Mouse (Mus musculus) kidney, embryonic 14.5 days (tissue): ENCODE measurements around the gene Traf3ip1. TPM values are rescaled to one million over a fixed set of nuclear protein-coding genes. Genes with fewer than 3 reads are reported as not detected.

Source experiments
- ATAC-seq: fragments of 200-750 bp; cut with Nextera tagmentation; 2 replicates; pipeline ENCODE4 v1.8.0; 2017; ENCODE audit warnings: moderate number of reproducible peaks, mild to moderate bottlenecking, moderate TSS enrichment, moderate library complexity; ENCODE audit not compliant: low FRiP score, low TSS enrichment
- H3K27ac ChIP-seq: fragments of 300-500 bp; sonication (generic); 2 replicates; pipeline ENCODE4 v1.5.1; 2014; ENCODE audit warnings: low read depth, mild to moderate bottlenecking, low read length, moderate library complexity, mixed read lengths
- H3K27me3 ChIP-seq: fragments of 300-500 bp; sonication (generic); 2 replicates; pipeline ENCODE4 v1.6.1; 2014; ENCODE audit warnings: mild to moderate bottlenecking, low read length; ENCODE audit not compliant: control insufficient read depth, insufficient read depth
- H3K36me3 ChIP-seq: fragments of 300-500 bp; sonication (generic); 2 replicates; pipeline ENCODE4 v1.6.1; 2014; ENCODE audit warnings: low read length, mixed read lengths; ENCODE audit not compliant: control insufficient read depth, insufficient read depth
- H3K4me1 ChIP-seq: fragments of 300-500 bp; sonication (generic); 2 replicates; pipeline ENCODE4 v1.6.1; 2014; ENCODE audit warnings: low read length, mixed read lengths; ENCODE audit not compliant: control insufficient read depth, insufficient read depth
- H3K4me2 ChIP-seq: fragments of 300-500 bp; sonication (generic); replicated peaks from 2 replicates; pipeline ENCODE4 v1.6.1; 2014; ENCODE audit warnings: low read depth, mild to moderate bottlenecking, low read length
- H3K4me3 ChIP-seq: fragments of 300-500 bp; sonication (generic); 2 replicates; pipeline ENCODE4 v1.5.1; 2014; ENCODE audit warnings: mild to moderate bottlenecking, low read length
- H3K9ac ChIP-seq: fragments of 300-500 bp; sonication (generic); 2 replicates; pipeline ENCODE4 v1.6.1; 2014; ENCODE audit warnings: low read depth, mild to moderate bottlenecking, low read length, moderate library complexity
- H3K9me3 ChIP-seq: fragments of 300-500 bp; sonication (generic); 2 replicates; pipeline ENCODE4 v1.6.1; 2016; ENCODE audit warnings: low read length; ENCODE audit not compliant: control insufficient read depth
- WGBS: fragments of 180-500 bp; shearing (Covaris S2); extraction: QIAGEN DNeasy Blood & Tissue Kit; methylation state at CpG from one replicate; pipeline ENCODE4 v1.1.7; 2014; 5-methylcytosine and 5-hydroxymethylcytosine counted together
- polyA plus RNA-seq: library from polyadenylated mRNA; unstranded; fragments of >200 nt; fragmentation: Nextera tagmentation; extraction: Ambion mirVana; gene quantifications from 2 replicates; pipeline ENCODE4 v1.2.1, GENCODE M21; 2014

Gene Traf3ip1
- polyA plus RNA-seq, 1 experiment from 2014 or later = 7.6 TPM

GRCm38 (mm10) chr1:91533483-91533882 lies 39.0 kb downstream of the Traf3ip1 start:
- Histone ChIP-seq H3K4me1 (no peaks in the 10 kb centered on the region), H3K4me2 (no peak overlapping the region), H3K27me3 (peaks cover 5% of the 10 kb centered on the region), H3K36me3 (no peaks in the 10 kb centered on the region; the same call in 1 of the 2 replicates), H3K4me3 (no peak overlapping the region), H3K9ac (no peak overlapping the region), H3K27ac (no peak overlapping the region), H3K9me3 (no peaks in the 10 kb centered on the region)
- 50% methylated on average over 2 of the region's 2 CpGs for WGBS
- ATAC-seq = no peak

DNA sequence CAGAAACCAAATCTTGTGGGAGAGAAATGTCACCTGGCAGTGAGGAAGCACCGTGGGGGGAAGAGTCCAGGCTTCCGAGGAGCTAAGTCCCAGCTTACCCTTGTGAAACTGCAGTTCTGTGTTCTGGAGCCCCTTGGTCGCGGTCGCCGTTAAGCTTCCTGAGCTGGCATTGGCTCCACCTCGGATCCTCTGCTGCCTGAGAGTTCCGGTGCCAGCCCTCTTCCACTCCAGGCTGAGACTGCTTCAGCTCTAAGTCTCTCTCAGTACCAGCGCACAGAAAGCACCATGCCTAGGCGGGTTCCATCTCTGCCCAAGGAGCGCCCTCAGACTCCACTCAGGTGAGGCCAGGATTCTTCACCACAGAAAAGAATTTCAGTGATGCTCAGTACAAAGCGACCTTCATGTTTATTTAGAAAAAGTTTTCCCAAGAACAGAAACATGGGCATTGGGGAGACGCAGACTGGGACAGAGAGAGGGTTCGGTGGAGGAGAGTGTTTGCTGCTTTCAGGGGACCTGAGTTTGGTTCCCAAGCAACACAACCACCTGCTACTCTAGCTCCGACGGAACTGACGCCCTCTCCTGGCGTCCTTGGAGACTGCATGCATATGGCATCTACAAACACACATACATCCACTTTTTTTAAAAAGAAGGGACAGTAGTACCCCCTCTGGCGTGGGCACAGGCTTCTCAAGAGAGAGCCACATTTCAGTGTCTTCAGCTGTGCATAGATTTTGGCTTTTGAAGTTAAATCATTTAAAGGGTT lies 39.7 kb downstream of the Traf3ip1 start:
- ATAC-seq = no peak

DNA sequence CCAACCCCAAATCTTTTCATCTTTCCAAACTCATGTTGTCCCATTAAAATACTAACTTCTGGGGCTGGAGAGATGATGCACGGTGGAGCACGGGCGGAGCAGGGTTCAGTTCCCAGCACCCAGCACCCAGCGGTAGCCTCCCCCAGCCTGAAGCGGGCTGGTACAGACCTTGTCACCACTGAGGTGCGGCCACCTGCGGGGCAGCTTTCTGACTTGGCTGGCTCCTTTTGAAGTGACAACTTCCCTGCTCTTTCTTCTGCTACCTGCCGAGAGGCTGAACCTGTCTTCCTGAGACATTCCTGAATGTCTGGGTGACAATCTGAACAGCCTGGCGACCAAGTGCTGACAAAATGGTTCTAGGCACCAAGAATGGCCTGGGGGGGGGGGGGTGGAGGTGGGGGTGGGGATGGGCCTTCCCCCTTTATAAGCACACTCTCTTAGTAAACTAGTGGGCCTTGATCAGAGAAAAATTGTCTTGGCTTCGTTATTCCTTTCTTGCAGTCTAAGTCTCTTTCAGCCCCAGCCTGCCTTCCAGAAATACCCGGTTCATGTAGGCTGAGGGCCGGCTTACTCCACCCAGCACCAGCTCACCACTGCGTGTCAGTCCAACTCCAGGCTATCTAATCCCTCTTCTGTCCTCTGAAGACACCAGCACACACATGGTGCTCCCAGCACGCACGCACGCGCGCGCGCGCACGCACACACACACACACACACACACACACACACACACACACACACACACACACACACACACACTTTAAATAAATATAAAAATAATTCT lies 43.5 kb downstream of the Traf3ip1 start:
- Histone ChIP-seq H3K4me3 (no peak overlapping the region), H3K27me3 (peaks cover 11% of the 10 kb centered on the region), H3K9me3 (no peaks in the 10 kb centered on the region), H3K9ac (no peak overlapping the region), H3K4me1 (peaks cover 8% of the 10 kb centered on the region; the same call in 1 of the 2 replicates), H3K4me2 (no peak overlapping the region), H3K36me3 (no peaks in the 10 kb centered on the region), H3K27ac (no peak overlapping the region)
- no peak for ATAC-seq
- 31% methylated on average over 22 of the region's 22 CpGs for WGBS

More for the DNA sequence above, 39.7 kb downstream of the Traf3ip1 start:
- Histone ChIP-seq H3K4me3 (no peak overlapping the region), H3K27me3 (peaks cover 5% of the 10 kb centered on the region), H3K4me1 (no peaks in the 10 kb centered on the region), H3K9me3 (no peaks in the 10 kb centered on the region), H3K9ac (no peak overlapping the region), H3K4me2 (no peak overlapping the region), H3K36me3 (no peaks in the 10 kb centered on the region; the same call in 1 of the 2 replicates), H3K27ac (no peak overlapping the region)
- WGBS = 79% methylated on average over 19 of the region's 19 CpGs

DNA sequence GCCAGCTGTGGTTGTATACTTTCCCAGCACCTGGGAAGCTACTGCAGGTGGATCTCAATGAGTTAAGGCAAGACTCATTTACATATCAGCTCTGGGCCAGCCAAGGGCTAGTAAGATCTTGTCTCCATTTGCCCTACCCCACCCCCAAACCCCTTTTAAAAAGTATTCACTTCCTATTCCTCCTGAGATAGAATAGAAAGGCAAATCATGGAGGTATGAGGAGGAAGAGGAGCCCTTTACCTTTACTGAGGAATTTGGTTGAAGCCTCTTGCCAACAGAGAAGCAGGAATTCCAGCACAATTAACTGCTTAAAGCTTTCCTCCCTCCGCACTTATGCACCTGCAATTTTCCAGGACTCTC lies 44.1 kb downstream of the Traf3ip1 start:
- H3K9ac ChIP-seq = no peak overlapping the region
- H3K36me3 ChIP-seq = no peaks in the 10 kb centered on the region
- H3K4me2 ChIP-seq = no peak overlapping the region
- H3K4me3 ChIP-seq = no peak overlapping the region
- H3K27me3 ChIP-seq = peaks cover 11% of the 10 kb centered on the region
- 57% methylated on average over 1 of the region's 1 CpGs for WGBS
- no peak overlapping the region for H3K27ac ChIP-seq
- no peaks in the 10 kb centered on the region for H3K9me3 ChIP-seq
- no peak for ATAC-seq
- peaks cover 8% of the 10 kb centered on the region; the same call in 1 of the 2 replicates for H3K4me1 ChIP-seq

- Histone ChIP-seq H3K27ac (no peak overlapping the region), H3K9me3 (no peaks in the 10 kb centered on the region), H3K36me3 (no peaks in the 10 kb centered on the region), H3K4me1 (peaks cover 8% of the 10 kb centered on the region; the same call in 1 of the 2 replicates), H3K27me3 (peaks cover 11% of the 10 kb centered on the region), H3K9ac (no peak overlapping the region), H3K4me3 (peak overlapping the region; percentile 71; the same call in 1 of the 2 replicates), H3K4me2 (peak overlapping the region; percentile 97; the same call in 1 of the 2 replicates)
- WGBS = 17% methylated on average over 6 of the region's 6 CpGs
- no peak for ATAC-seq
These were observed 44.8 kb downstream of the Traf3ip1 start for GRCm38 (mm10) chr1:91539246-91539645.

DNA sequence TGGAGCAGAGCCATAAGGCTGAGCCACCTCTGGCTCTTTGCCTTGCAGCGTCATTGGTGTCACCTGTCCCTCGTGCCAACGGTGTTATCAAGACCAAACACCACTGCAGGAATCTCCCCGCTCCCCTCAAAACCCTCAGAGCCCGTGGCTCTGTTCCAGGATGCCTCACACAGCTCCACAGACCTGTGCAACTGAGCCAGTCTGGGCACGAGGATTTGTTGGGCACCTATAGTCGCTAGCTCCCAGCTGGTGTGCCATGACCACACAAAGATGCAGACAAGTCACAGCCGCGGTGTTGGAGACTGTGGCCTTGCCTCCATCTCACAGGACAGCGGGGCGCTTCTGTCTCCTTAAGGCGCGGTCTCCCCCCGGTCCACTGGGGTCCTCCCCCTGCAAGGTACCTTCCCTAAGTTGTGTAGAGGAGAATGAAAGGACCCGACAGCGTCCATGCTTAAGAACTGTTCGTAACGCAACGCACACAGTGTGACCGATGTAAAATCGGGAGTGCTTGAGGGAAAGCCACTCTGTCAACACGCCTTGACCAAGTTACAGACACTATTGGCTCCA lies 45.3 kb downstream of the Traf3ip1 start:
- H3K9me3 ChIP-seq = no peaks in the 10 kb centered on the region
- H3K9ac ChIP-seq = peak overlapping the region; percentile 31; the same call in 1 of the 2 replicates
- H3K27ac ChIP-seq = no peak overlapping the region
- 3% methylated on average over 22 of the region's 22 CpGs for WGBS
- peak overlapping the region; percentile 71 for H3K4me3 ChIP-seq
- peaks cover 11% of the 10 kb centered on the region for H3K27me3 ChIP-seq
- no peaks in the 10 kb centered on the region for H3K36me3 ChIP-seq
- H3K4me1 ChIP-seq = peaks cover 8% of the 10 kb centered on the region; the same call in 1 of the 2 replicates
- no peak; the same call in 1 of the 2 replicates for ATAC-seq
- H3K4me2 ChIP-seq = peak overlapping the region; percentile 97

GRCm38 (mm10) chr1:91540271-91540826 lies 45.9 kb downstream of the Traf3ip1 start, which contains the start of gene Asb1:
Gene Asb1, plus strand, starts transcription at chr1:91540544.
- ATAC-seq = peak; percentile 97
- no peaks in the 10 kb centered on the region; the same call in 1 of the 2 replicates for H3K36me3 ChIP-seq
- WGBS = under 1% methylated on average over 41 of the region's 41 CpGs

DNA sequence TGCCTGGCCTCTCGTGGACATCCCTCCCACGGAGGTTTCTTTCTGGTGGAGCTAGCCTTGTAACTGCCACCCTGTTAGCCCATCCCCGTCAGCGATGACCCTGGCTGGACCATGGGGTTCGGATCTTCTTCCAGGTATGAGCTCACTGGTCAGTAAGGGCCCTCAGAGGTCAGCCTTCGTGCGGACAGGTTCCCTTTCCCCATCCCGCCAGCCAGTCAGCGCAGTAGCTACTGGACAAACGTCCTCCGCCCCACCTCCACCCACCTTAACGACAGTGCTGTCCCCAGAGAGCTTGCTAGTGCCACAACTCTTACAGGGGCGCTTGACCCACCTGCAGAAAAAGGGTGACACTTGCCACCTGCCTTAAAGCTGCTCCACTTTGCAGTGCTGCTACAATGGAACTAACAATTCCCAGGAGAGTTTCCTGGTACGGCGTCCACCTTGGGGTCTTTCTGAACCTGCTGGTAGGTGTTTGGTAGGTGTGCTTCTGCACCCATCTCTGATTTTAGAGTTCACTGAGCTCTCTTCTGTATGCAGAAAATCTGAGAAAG lies 46.7 kb downstream of the Traf3ip1 start:
- Histone ChIP-seq H3K27me3 (peaks cover 11% of the 10 kb centered on the region), H3K9ac (peak overlapping the region; percentile 72), H3K4me3 (peak overlapping the region; percentile 71), H3K27ac (no peak overlapping the region), H3K36me3 (peaks cover under 1% of the 10 kb centered on the region; the same call in 1 of the 2 replicates), H3K4me1 (peaks cover 8% of the 10 kb centered on the region; the same call in 1 of the 2 replicates), H3K4me2 (peak overlapping the region; percentile 97), H3K9me3 (no peaks in the 10 kb centered on the region)
- 14% methylated on average over 15 of the region's 15 CpGs for WGBS
- no peak; the same call in 1 of the 2 replicates for ATAC-seq

More at GRCm38 (mm10) chr1:91540271-91540826, 45.9 kb downstream of the Traf3ip1 start, which contains the start of gene Asb1:
- peaks cover 11% of the 10 kb centered on the region for H3K27me3 ChIP-seq
- H3K27ac ChIP-seq = no peak within 1 kb of the TSS
- peak within 1 kb of the TSS; percentile 71 for H3K4me3 ChIP-seq
- peak within 1 kb of the TSS; percentile 97 for H3K4me2 ChIP-seq
- peak within 1 kb of the TSS; percentile 72 for H3K9ac ChIP-seq
- H3K4me1 ChIP-seq = peaks cover 8% of the 10 kb centered on the region; the same call in 1 of the 2 replicates
- no peaks in the 10 kb centered on the region for H3K9me3 ChIP-seq
